Mouse (Mus musculus) testis, postnatal 14 days (tissue): ENCODE data around the gene Nell2.
"Not testable (repeated sequence)": the region's sequence is repeated elsewhere in the genome, so short reads cannot be mapped to it uniquely, and the experiment has no call there.

Experiments used
- DNase-seq: peaks from one replicate; pipeline ENCODE4 v3.0.0; 2021; ENCODE audit warnings: low spot score

Nell2 gene

GRCm38 (mm10) chr15:95527948-95528861 is at the start of gene Nell2:
Gene Nell2, minus strand, starts transcription at chr15:95528559.
- DNase-seq: peak; percentile 14

DNA sequence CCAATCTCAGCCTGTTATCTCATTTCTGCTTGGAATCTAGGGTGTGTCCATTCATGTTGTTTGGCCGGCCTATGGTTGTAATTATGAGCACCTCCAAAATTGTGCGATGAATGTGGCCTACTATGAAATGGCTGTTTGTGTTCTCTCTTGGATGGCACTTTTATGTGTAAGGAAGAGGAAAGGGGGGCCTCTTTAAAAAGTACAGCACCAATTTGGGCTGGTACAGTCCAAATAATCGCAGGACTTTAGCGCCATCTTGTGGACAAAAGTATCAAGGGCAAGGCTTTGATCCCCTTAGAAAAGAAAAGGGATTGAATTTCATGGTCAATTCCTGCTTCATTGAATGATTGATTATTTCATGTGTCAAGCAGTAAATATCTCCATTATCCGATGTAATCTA is 46.3 kb upstream of the Nell2 start:
- DNase-seq: peak; percentile 16

- DNase-seq: no peak
These were observed 41.2 kb upstream of the Nell2 start for GRCm38 (mm10) chr15:95569606-95570005.

- no peak for DNase-seq
These were observed 36.8 kb upstream of the Nell2 start for GRCm38 (mm10) chr15:95565160-95565559.

DNA sequence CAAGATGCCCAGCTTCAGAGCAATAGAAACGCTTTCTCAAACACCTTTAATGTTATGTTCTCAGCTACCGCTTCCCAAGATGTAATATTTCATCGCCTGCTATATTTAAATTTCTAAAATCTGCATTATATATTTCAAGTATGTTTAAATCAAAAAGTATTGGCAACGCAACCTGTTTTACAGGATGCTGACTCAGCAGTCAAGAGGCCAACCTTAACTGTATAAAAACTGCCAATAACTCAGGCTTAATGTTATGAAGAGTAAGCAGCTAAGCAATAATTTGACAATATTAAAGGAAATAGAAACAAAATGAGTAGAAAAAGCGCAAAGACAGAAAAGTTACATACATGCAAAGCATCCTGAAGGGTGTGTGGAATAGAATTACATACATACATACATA is 32.9 kb upstream of the Nell2 start:
- no peak for DNase-seq

DNA sequence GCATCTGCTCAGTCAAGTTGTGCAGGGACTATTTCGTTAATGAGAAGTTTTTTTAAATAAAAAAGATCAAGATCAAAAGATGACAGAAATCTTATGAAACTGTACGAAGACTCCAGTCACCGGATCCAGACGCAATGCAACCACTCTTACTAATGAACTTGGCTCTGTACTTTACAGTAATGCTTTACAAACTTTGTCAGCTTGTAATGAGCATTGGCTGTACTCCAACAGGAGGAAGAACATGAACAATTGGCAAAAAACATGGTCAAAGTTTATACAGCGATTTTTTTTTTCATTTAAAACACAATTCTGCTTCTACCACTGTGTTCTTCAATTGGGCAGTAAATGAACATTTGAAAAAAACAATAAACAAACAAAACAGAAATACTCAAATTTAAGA is 21.7 kb upstream of the Nell2 start:
- DNase-seq: no peak

DNA sequence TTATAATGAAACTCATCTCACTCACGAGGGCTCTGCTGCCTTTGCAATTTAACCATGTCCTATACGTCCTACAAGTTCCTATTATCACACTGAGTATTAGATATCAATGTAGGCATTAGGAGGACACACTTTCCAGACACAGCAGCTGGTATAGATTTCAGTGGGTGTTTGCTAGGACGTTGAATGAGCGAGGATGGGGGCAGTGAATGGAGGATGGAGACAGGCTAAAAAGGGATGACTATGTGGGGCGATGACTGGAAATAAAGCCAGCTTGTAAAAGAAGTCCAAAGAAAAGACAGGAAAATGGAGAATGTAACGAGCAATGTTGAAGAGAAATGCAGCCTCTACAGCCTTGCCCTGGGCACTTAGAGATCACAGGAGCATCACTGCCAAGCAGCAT is 14.3 kb upstream of the Nell2 start:
- DNase-seq: no peak

DNA sequence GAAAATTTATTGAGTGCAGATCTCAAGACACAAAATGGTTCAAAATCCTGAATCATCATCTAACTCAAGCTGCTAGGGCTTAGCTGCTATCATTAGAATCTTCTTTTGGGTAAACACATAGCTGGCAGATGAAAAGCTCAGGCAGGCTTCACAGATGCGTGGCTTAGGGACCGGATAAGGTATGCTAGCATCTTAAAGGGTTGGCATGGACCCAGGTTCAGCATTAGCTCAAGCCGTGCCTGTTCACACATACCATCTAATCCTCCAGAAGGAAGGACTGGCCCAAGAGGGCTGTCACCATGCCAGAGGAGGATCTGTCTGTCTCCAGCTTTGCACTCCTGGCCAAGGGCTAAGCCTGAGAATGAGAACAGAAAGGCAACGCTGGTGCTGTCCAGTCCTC is 8.4 kb upstream of the Nell2 start:
- DNase-seq: no peak

DNA sequence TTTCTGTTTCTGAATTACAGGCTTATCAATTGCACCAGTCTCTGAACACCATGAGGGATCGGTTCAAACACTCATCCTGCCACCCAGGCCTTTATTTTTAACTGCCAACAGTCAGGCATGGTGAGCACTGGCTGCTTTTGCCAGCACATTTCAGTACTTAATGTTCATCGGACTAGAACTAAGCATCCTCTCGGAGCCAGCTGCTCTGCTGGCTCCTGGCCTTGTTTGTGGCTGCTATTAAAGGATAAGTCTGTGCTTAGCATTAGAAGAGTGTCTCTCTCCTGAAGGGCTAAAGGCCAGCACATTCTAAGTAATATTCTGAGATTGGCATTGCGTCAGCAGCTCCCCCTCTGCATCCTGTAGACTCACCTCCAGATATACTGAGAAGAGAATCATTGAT is 7.9 kb upstream of the Nell2 start:
- DNase-seq: no peak

- DNase-seq: no peak
These were observed 6.3 kb upstream of the Nell2 start for GRCm38 (mm10) chr15:95534644-95535043.

- DNase-seq: no peak
These were observed 855 bp downstream of the Nell2 start for GRCm38 (mm10) chr15:95527461-95527947.

GRCm38 (mm10) chr15:95526626-95527411 is 1.5 kb downstream of the Nell2 start:
- DNase-seq: no peak

DNA sequence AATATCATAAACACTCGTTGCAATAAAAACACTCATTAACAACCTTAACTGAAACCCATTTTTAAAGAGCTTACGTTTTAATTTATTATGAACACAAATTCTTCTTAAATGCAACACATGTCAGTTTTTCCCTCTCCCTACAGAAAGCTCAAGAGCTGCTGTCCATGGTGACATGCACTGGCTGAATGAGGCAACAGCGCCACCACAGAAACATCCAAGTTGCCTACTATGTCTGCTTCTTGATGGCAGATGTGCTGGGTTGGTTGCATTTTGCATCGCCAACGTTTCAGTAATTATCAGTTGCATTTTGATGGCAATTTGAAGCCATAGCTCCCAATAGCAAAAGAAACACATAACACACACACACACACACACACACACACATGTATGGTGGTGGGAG is 2.4 kb downstream of the Nell2 start:
- DNase-seq: no peak

DNA sequence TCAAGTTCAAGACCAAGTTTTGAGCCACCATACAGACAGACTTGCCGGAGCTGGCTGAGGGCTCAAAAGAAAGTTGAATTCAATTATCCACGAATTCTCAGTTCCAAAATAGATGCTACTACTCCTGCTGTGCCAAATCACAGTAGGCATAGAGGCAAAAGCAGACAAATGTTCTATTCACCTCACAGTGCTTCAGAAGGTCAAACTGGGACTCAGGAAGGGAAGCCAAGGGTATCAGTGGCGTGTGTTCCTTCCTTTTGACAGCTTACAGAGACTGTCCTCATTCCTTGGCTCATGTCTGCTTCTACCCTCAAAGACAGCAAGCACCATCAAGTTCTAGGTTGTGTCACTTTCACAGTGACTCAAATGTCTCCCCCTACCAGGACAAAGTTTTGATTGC is 10.2 kb downstream of the Nell2 start:
- no peak for DNase-seq

- not testable (repeated sequence) for DNase-seq
These were observed 15.1 kb downstream of the Nell2 start for GRCm38 (mm10) chr15:95513306-95513705.

GRCm38 (mm10) chr15:95495666-95496065 is 32.7 kb downstream of the Nell2 start:
- DNase-seq: no peak

- DNase-seq: no peak
These were observed 33.2 kb downstream of the Nell2 start for GRCm38 (mm10) chr15:95495193-95495592.

- DNase-seq: no peak
These were observed 36.2 kb downstream of the Nell2 start for GRCm38 (mm10) chr15:95492201-95492600.

DNA sequence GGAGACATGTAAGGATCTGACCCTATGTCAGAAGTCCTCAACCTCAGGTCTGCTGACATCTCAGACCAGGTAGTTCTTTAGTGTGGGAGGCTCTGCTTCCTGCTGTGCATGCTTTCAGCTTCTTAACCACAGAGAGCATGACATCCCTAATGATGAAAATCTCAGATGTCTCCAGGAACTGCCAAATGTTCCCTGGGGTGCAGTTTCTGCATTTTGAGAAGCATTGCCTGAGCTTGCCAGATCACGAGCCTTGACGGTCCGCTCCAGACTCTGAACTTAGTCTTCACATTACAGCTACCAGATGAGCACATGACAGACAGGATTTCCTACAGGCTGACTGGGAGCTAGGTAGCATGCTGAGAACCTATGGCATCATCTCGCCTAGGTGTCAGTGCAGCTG is 39.2 kb downstream of the Nell2 start:
- no peak for DNase-seq

DNA sequence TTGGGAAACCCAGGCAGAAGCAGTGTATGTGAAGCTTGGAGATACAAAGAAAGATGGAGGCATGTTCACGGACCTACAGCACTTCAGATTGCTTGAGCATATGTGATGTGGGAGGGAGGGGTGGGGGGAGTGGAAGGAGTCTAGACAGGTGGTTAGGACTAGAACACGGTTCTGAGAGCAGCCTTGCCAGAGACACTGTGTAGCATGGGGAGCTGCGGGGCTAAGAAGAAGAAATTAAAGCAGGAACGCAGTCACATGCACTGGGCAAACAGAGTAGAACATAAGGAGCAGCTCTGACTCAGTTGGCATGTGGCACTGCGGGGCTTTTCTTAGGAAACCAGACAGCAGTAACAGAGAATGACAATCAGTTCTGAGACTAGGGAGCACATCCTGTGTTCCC is 40.4 kb downstream of the Nell2 start:
- no peak for DNase-seq

- no peak for DNase-seq
These were observed 46.4 kb downstream of the Nell2 start for GRCm38 (mm10) chr15:95482002-95482401.

DNA sequence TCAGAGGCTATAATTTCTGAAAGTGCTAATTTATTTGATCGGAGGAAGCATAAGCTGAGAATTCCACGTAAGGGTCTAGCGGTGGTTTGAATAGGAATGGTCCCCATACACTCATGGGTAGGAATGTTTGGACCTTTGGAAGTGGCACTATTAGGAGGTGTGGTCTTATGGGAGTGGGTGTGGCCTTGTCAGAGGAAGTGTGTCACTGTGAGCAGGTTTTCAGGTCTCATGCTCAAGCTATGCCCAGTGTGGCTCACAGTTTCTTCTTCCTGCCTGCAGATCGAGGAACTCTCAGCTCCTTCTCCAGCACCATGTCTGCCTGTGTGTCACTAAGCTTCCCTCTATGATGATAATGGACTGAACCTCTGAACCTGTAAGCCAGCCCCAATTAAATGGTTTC is 46.8 kb downstream of the Nell2 start:
- DNase-seq: no peak

- DNase-seq: no peak
These were observed 51.9 kb downstream of the Nell2 start for GRCm38 (mm10) chr15:95476440-95476839.
